Mouse (Mus musculus): ENCODE data around the gene Dnaic2. TPM values are rescaled to one million over a fixed set of nuclear protein-coding genes. Genes with fewer than 3 reads are reported as not detected.

The Dnaic2 gene
- polyA plus RNA-seq, 1 experiment from 2014 or later: 3.4 TPM

DNA sequence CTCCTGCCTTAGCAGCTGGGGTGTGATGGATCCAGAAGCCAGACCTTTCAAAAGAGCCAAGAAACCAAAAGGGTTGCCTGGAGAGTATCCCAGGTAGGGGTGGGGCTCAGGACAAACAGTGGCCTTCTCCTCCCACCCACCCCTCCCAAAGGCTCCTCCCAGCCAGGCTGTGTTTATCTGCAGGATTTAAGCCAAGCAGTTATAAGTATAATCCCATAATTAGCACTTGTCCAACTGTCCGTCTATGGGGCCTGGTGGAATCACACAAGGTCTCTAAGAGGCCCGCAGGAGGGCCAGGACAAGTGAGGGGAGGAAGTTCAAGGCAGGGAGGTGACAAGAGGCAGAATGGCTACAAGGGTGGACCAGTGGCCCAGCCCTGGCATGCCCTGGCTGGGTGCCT, 44.7 kb downstream of the Dnaic2 start:
- Histone ChIP-seq H3K4me1 (no peaks in the 10 kb centered on the region), H3K9ac (no peak overlapping the region), H3K27ac (no peak overlapping the region), H3K9me3 (no peaks in the 10 kb centered on the region), H3K4me2 (no peak overlapping the region), H3K27me3 (peaks cover 4% of the 10 kb centered on the region), H3K36me3 (no peaks in the 10 kb centered on the region), H3K4me3 (no peak overlapping the region)
- 63% methylated on average over 2 of the region's 2 CpGs for WGBS
- ATAC-seq (ENCODE audit: borderline replicate concordance, extremely low read depth, low FRiP score, low TSS enrichment): no peak

DNA sequence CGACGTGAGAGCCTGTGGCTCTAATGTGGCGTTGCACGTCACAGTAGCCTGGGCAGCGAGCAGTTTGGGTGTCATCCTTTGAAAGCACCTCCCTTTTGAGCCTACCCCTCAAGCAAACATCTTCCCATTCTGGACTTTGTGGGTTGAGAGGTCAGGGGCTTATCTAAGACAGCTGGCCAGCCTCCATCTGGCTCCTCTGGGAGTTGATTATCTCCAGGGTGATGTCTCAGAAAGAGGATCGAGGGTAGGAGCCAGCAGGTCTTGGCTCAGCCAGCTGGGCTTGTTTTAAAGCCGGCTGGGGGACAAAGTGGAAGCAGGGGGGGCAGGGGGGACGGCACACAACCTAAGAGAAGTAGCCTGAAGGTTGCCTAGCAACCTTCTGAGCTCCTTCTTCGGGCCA, 52.9 kb downstream of the Dnaic2 start:
- H3K4me1 ChIP-seq: peaks cover 3% of the 10 kb centered on the region; the same call in 1 of the 2 replicates
- H3K4me3 ChIP-seq: no peak overlapping the region
- no peak overlapping the region for H3K9ac ChIP-seq
- H3K27ac ChIP-seq: no peak overlapping the region
- 23% methylated on average over 9 of the region's 9 CpGs for WGBS
- no peak for ATAC-seq (ENCODE audit: borderline replicate concordance, extremely low read depth, low FRiP score, low TSS enrichment)
- H3K4me2 ChIP-seq: no peak overlapping the region
- H3K9me3 ChIP-seq: no peaks in the 10 kb centered on the region
- H3K27me3 ChIP-seq: peaks cover 53% of the 10 kb centered on the region
- no peaks in the 10 kb centered on the region for H3K36me3 ChIP-seq

DNA sequence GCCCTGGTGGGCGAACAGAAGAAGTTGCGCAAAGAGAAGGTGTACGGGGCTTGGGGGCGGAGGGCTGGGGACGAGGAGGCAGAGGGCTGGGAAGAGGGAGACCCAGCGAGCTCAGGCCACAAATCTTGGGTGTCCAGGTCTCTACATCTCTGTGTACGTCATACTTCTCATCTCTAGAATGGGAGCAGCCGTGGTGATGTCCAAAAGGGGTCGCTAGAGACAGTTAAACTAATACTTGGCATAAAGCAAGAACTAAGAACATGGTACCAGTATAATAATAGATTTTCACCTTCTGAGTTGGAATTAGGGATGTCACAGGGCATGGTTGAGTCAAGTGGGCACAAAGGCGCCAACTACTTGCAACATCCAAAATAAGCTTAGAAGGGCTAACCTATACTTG, 58.7 kb downstream of the Dnaic2 start:
- WGBS: 43% methylated on average over 10 of the region's 10 CpGs
- Histone ChIP-seq H3K27me3 (peaks cover 93% of the 10 kb centered on the region), H3K4me1 (peaks cover 11% of the 10 kb centered on the region), H3K36me3 (no peaks in the 10 kb centered on the region), H3K9me3 (no peaks in the 10 kb centered on the region), H3K4me3 (peak overlapping the region; percentile 23), H3K27ac (no peak overlapping the region), H3K9ac (no peak overlapping the region), H3K4me2 (peak overlapping the region; percentile 51)
- no peak for ATAC-seq (ENCODE audit: borderline replicate concordance, extremely low read depth, low FRiP score, low TSS enrichment)

DNA sequence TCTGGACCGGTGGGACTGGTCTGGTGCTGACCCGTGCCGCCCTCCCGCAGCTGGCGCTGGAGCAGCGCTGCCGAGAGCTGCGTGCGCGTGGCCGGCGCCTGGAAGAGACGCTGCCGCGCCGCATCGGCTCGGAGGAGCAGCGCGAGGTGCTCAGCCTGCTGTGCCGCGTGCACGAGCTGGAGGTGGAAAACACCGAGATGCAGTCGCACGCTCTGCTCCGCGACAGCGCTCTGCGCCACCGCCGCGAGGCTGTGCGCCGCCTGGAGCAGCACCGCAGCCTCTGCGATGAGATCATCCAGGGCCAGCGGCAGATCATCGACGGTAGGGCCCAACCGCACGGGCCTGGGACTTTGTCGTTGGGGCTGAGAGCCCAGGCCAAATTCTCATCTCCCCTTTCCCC, 59.1 kb downstream of the Dnaic2 start:
- peak overlapping the region; percentile 23 for H3K4me3 ChIP-seq
- H3K4me1 ChIP-seq: peaks cover 12% of the 10 kb centered on the region
- H3K27ac ChIP-seq: no peak overlapping the region
- ATAC-seq (ENCODE audit: borderline replicate concordance, extremely low read depth, low FRiP score, low TSS enrichment): peak; percentile 25; the same call in 1 of the 2 replicates
- H3K9me3 ChIP-seq: no peaks in the 10 kb centered on the region
- peak overlapping the region; percentile 51 for H3K4me2 ChIP-seq
- H3K36me3 ChIP-seq: no peaks in the 10 kb centered on the region
- WGBS: 2% methylated on average over 43 of the region's 43 CpGs
- peaks cover 93% of the 10 kb centered on the region for H3K27me3 ChIP-seq
- H3K9ac ChIP-seq: no peak overlapping the region

DNA sequence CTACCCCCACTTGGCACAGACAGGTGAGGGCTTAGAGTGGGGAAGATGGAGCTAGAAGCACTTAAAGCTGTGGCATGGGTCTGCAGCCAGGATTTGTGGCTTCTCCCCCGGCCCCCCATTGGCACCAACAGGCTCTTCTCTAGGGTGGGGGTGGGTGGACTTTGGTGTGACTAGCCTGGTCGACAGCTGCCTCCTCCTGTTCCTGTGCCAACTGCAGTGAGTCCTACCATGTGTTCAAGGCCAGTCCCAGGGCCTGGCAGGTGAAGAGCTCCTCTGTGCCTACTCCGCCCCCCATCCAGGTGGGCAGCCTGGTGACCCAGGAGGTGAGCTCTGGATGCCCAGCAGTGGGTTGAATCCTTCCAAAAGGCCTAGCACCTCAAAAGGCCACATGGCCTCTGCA, 60.4 kb downstream of the Dnaic2 start:
- H3K4me3 ChIP-seq: no peak overlapping the region
- H3K4me1 ChIP-seq: peaks cover 23% of the 10 kb centered on the region
- H3K27me3 ChIP-seq: peaks cover 99% of the 10 kb centered on the region
- no peak overlapping the region for H3K4me2 ChIP-seq
- no peak overlapping the region for H3K27ac ChIP-seq
- H3K9me3 ChIP-seq: no peaks in the 10 kb centered on the region
- 80% methylated on average over 3 of the region's 3 CpGs for WGBS
- no peak overlapping the region for H3K9ac ChIP-seq
- no peak for ATAC-seq (ENCODE audit: borderline replicate concordance, extremely low read depth, low FRiP score, low TSS enrichment)
- no peaks in the 10 kb centered on the region for H3K36me3 ChIP-seq

DNA sequence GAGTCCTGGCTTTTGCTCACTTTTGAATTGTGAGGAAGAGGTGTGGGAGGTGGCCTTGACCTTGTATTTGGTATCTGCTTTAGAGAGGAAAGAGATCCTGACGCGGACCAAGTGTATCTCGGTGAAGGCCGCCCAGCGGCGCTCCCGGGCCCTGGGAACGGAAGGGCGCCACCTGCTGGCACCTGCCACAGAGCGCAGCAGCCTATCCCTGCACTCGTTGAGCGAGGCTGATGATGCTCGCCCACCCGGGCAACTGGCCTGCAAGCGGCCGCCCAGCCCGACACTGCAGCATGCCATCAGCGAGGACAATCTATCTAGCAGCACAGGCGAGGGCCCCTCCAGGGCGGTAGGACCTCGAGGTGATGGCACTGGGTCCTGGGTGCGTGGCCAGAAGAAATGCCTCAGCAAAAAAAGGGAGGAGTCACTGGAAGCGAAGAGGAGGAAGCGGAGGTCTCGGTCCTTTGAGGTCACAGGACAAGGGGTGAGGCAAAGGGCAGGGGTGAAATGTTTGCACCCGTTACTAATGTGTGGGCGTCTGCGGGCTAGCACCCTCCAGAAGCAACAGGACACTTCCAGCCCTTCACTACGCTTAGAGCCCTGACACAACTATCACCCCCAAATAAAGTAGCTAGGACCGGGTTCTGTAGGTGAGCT, 62.0 kb downstream of the Dnaic2 start:
- no peak for ATAC-seq (ENCODE audit: borderline replicate concordance, extremely low read depth, low FRiP score, low TSS enrichment)
- Histone ChIP-seq H3K4me1 (peaks cover 23% of the 10 kb centered on the region), H3K4me2 (peak overlapping the region; percentile 16)

DNA sequence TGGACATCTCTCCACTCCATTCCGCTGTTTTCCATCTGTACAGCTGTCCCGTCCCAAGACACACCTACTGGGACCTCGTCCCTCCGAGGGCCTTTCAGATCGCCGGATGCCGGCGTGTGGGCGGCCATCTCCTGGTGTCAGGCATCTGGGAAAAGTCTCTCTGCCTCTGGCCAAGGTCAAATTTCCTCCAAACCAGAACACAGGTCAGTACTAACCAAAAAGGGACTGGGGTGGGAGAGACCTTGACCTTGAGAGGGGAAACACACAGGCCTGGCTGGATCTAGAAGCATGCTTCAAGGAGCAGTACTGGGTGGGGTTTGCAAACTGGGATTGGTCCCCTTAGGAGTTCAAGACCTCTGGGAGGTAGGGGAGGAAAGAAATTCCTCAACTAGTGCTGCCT, 62.5 kb downstream of the Dnaic2 start:
- Histone ChIP-seq H3K36me3 (no peaks in the 10 kb centered on the region), H3K27ac (no peak overlapping the region), H3K4me1 (peaks cover 23% of the 10 kb centered on the region), H3K4me3 (no peak overlapping the region), H3K9ac (no peak overlapping the region), H3K4me2 (no peak overlapping the region), H3K27me3 (peaks cover 95% of the 10 kb centered on the region), H3K9me3 (no peaks in the 10 kb centered on the region)
- 50% methylated on average over 9 of the region's 9 CpGs for WGBS
- no peak for ATAC-seq (ENCODE audit: borderline replicate concordance, extremely low read depth, low FRiP score, low TSS enrichment)

More for the DNA sequence above, 62.0 kb downstream of the Dnaic2 start:
- Histone ChIP-seq H3K27ac (no peak overlapping the region), H3K36me3 (no peaks in the 10 kb centered on the region), H3K9me3 (no peaks in the 10 kb centered on the region), H3K9ac (no peak overlapping the region), H3K27me3 (peaks cover 99% of the 10 kb centered on the region), H3K4me3 (no peak overlapping the region)
- WGBS: 10% methylated on average over 30 of the region's 30 CpGs

DNA sequence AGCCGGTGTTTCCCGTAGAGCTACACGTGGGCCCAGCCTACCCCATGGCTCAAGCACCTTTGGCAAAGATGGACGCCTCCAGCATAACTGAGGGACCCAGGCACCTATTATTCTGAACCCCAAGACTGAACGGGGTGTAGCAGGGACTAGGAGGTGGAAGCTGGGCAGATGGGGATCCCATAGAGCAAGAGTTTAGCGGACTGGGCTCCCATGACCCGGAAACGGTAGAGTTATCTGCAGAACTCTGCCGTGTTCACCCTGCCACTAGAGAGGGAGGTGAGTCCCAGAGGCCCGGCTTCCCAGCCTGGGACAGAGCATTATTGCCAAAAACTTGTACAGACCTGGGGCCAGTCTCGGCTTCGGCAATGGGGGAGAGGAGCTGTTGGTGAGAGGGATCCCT, 63.0 kb downstream of the Dnaic2 start:
- Histone ChIP-seq H3K4me2 (no peak overlapping the region), H3K27ac (no peak overlapping the region), H3K9ac (no peak overlapping the region), H3K9me3 (no peaks in the 10 kb centered on the region), H3K4me3 (no peak overlapping the region), H3K36me3 (no peaks in the 10 kb centered on the region), H3K27me3 (peaks cover 91% of the 10 kb centered on the region), H3K4me1 (peaks cover 28% of the 10 kb centered on the region)
- 67% methylated on average over 12 of the region's 12 CpGs for WGBS
- no peak for ATAC-seq (ENCODE audit: borderline replicate concordance, extremely low read depth, low FRiP score, low TSS enrichment)

DNA sequence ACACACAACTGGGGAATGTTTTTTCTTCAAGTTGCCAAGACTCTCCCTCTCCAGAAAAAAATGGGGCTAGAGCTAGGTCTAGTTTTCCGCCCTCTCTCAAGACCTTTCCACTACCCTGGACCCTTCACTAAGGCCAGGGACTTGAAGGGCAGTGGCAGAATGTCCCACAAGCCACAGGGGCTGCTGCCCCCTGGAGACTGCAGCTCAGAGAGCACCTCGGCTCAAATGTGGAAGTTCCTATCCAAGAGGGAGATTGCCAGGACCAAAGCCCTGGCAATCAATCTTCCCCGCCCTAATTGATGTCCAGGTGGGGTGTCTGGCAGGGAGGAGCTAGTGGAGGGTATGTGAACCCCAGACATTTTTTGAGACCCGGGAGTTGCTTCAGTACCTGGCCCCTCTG, 63.6 kb downstream of the Dnaic2 start:
- WGBS: 24% methylated on average over 4 of the region's 4 CpGs
- H3K36me3 ChIP-seq: no peaks in the 10 kb centered on the region
- H3K9ac ChIP-seq: no peak overlapping the region
- peaks cover 34% of the 10 kb centered on the region for H3K4me1 ChIP-seq
- no peak for ATAC-seq (ENCODE audit: borderline replicate concordance, extremely low read depth, low FRiP score, low TSS enrichment)
- H3K4me2 ChIP-seq: no peak overlapping the region
- peaks cover 84% of the 10 kb centered on the region for H3K27me3 ChIP-seq
- no peaks in the 10 kb centered on the region for H3K9me3 ChIP-seq
- no peak overlapping the region for H3K27ac ChIP-seq
- no peak overlapping the region; the same call in 1 of the 2 replicates for H3K4me3 ChIP-seq

DNA sequence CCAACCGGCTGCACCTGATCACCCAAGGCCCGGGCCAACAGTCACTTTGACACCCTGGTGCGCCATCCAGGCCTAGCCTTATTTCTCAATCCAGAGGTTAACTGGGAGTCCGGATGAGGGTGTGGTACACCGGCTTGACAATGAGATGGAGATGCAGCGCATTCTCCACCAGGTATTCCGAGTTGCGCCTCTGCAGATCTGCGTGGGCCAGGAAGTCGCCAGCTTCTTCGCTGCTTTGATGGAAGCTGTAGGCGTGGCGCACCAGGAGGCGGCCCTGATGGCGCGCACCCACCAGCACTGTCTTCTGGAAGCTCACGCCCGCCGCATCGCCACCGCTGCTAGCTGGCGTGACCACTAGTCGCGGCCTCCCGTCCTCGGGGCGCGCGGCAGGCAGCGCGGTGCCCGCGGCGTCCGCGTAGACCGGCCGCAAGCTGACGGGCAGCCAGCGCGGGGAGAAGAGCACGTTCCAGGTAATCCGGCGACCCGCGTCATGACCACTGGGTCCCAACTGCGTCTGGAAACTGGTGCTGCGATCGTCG, 64.2 kb downstream of the Dnaic2 start:
- Histone ChIP-seq H3K4me3 (peak overlapping the region; percentile 42), H3K27me3 (peaks cover 78% of the 10 kb centered on the region), H3K9ac (0 out of 2 replicates have a peak overlapping the region, but pooled peaks have one; percentile 10), H3K27ac (no peak overlapping the region), H3K36me3 (no peaks in the 10 kb centered on the region), H3K4me2 (peak overlapping the region; percentile 87), H3K4me1 (peaks cover 33% of the 10 kb centered on the region), H3K9me3 (no peaks in the 10 kb centered on the region)
- ATAC-seq (ENCODE audit: borderline replicate concordance, extremely low read depth, low FRiP score, low TSS enrichment): no peak
- 2% methylated on average over 50 of the region's 50 CpGs for WGBS

DNA sequence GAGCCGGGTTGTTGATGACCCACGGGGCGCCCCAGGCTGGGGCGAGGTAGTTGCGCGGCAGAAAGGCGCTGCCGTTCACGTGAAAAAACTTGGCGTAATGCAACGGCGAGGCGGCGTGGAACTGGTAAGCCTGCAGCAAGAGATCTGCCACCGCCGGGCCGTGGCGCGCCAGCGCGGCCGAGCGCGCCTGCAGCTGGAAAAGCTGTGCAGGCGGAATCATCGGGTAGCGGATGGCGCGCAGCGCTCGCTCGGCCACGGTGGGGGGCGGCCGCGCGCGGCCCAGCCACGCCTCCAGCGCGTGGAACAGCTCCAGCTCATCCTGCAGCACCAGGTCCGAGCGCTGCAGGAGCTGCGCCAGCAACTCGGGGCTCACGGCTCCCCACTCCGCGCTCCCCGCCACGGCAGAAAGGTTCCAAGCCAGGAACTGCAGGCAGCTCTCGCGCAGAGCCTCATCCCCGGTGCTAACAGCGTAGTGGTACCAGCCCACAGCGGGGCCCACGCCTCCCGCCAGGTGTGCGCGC, 64.7 kb downstream of the Dnaic2 start:
- peak overlapping the region; percentile 42 for H3K4me3 ChIP-seq
- WGBS: under 1% methylated on average over 59 of the region's 59 CpGs
- 0 out of 2 replicates have a peak overlapping the region, but pooled peaks have one; percentile 10 for H3K9ac ChIP-seq

DNA sequence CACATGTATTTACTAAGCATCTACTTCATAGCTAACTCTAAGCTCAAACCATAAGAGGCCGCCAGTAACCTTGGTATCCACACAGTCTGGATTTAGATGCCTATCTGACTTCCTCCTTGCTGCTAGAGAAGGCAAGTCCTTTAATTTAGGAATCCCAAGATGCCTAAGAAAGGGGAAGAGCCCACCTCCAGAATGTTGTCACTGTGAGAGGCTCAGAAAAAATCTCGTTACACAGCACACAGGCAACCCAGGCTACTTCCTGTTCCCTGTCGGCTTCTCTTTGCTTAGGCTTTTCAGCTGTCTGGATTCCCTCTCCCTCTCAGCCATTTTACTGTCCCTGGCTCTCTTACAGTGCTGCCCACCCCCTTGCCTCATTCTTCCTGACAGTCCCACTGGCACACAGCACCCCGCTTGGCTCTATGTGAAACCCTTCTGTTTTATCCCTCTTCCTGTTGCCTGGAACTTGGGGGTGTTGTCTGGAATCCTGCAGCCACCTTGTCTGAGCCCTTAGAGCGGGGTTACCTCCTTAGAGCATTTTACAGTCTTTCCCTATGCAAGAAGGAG, 65.8 kb downstream of the Dnaic2 start:
- no peak overlapping the region for H3K27ac ChIP-seq
- H3K27me3 ChIP-seq: peaks cover 63% of the 10 kb centered on the region
- peaks cover 31% of the 10 kb centered on the region for H3K4me1 ChIP-seq
- no peak overlapping the region for H3K4me2 ChIP-seq
- no peak overlapping the region for H3K4me3 ChIP-seq
- no peaks in the 10 kb centered on the region for H3K9me3 ChIP-seq
- 44% methylated on average over 5 of the region's 5 CpGs for WGBS
- no peak for ATAC-seq (ENCODE audit: borderline replicate concordance, extremely low read depth, low FRiP score, low TSS enrichment)
- no peaks in the 10 kb centered on the region for H3K36me3 ChIP-seq
- H3K9ac ChIP-seq: no peak overlapping the region

More for the DNA sequence above, 64.7 kb downstream of the Dnaic2 start:
- Histone ChIP-seq H3K9me3 (no peaks in the 10 kb centered on the region), H3K27ac (no peak overlapping the region), H3K4me1 (peaks cover 31% of the 10 kb centered on the region), H3K27me3 (peaks cover 73% of the 10 kb centered on the region), H3K4me2 (peak overlapping the region; percentile 87), H3K36me3 (no peaks in the 10 kb centered on the region)
- no peak for ATAC-seq (ENCODE audit: borderline replicate concordance, extremely low read depth, low FRiP score, low TSS enrichment)

Measured in lung, embryonic 15.5 days (tissue).